Mouse (Mus musculus) stomach, embryonic 15.5 days (tissue): ENCODE data around the gene Egfr. TPM values are rescaled to one million over a fixed set of nuclear protein-coding genes. Genes with fewer than 3 reads are reported as not detected.

ENCODE experiments used
- ATAC-seq: fragments of 200-750 bp; cut with Nextera tagmentation; 2 replicates; pipeline ENCODE4 v1.8.0; 2017; ENCODE audit warnings: low read depth, moderate number of reproducible peaks, moderate TSS enrichment; ENCODE audit not compliant: insufficient read depth, low FRiP score
- H3K27ac ChIP-seq: fragments of 300-500 bp; sonication (generic); 2 replicates; pipeline ENCODE4 v1.5.1; 2015; ENCODE audit warnings: mild to moderate bottlenecking, inconsistent platforms
- H3K27me3 ChIP-seq: fragments of 300-500 bp; sonication (generic); replicated peaks from 2 replicates; pipeline ENCODE4 v1.6.1; 2015; ENCODE audit warnings: inconsistent platforms
- H3K36me3 ChIP-seq: fragments of 300-500 bp; sonication (generic); 2 replicates; pipeline ENCODE4 v1.6.1; 2015; ENCODE audit warnings: inconsistent platforms
- H3K4me1 ChIP-seq: fragments of 300-500 bp; sonication (generic); 2 replicates; pipeline ENCODE4 v1.6.1; 2015; ENCODE audit warnings: inconsistent platforms
- H3K4me2 ChIP-seq: fragments of 300-500 bp; sonication (generic); 2 replicates; pipeline ENCODE4 v1.6.1; 2015; ENCODE audit warnings: mild to moderate bottlenecking, inconsistent platforms
- H3K4me3 ChIP-seq: fragments of 300-500 bp; sonication (generic); replicated peaks from 2 replicates; pipeline ENCODE4 v1.5.1; 2015; ENCODE audit warnings: inconsistent platforms
- H3K9ac ChIP-seq: fragments of 300-500 bp; sonication (generic); 2 replicates; pipeline ENCODE4 v1.6.1; 2015; ENCODE audit warnings: inconsistent platforms
- H3K9me3 ChIP-seq: fragments of 300-500 bp; sonication (generic); 2 replicates; pipeline ENCODE4 v1.6.1; 2016; ENCODE audit warnings: inconsistent platforms
- WGBS: fragments of 180-500 bp; shearing (Covaris S2); methylation state at CpG from one replicate; pipeline ENCODE4 v1.1.7; 2015; 5-methylcytosine and 5-hydroxymethylcytosine counted together
- polyA plus RNA-seq: library from polyadenylated mRNA; unstranded; fragments of >200 nt; fragmentation: Nextera tagmentation; extraction: Ambion mirVana; gene quantifications from 2 replicates; pipeline ENCODE4 v1.2.1, GENCODE M21; 2015

The Egfr gene
- polyA plus RNA-seq, 1 experiment from 2014 or later: 18.5 TPM

GRCm38 (mm10) chr11:16871120-16871519, 119.1 kb downstream of the Egfr start:
- no peak overlapping the region for H3K4me3 ChIP-seq
- H3K9me3 ChIP-seq: no peaks in the 10 kb centered on the region
- H3K9ac ChIP-seq: no peak overlapping the region
- H3K4me2 ChIP-seq: no peak overlapping the region
- H3K27ac ChIP-seq: no peak overlapping the region
- no peaks in the 10 kb centered on the region for H3K27me3 ChIP-seq
- H3K4me1 ChIP-seq: no peaks in the 10 kb centered on the region
- 64% methylated on average over 5 of the region's 5 CpGs for WGBS
- ATAC-seq: peak; percentile 78
- H3K36me3 ChIP-seq: peaks cover 9% of the 10 kb centered on the region; the same call in 1 of the 2 replicates

- Histone ChIP-seq H3K36me3 (0 out of 2 replicates have a peak, but pooled peaks cover 3% of the 10 kb centered on the region), H3K27me3 (no peaks in the 10 kb centered on the region), H3K4me3 (no peak overlapping the region), H3K27ac (peak overlapping the region; percentile 44), H3K9ac (no peak overlapping the region), H3K4me1 (no peaks in the 10 kb centered on the region), H3K9me3 (no peaks in the 10 kb centered on the region), H3K4me2 (no peak overlapping the region)
- WGBS: 35% methylated on average over 9 of the region's 9 CpGs
- no peak for ATAC-seq
These were observed 125.8 kb downstream of the Egfr start for GRCm38 (mm10) chr11:16877676-16878378.

GRCm38 (mm10) chr11:16881932-16882331, 129.9 kb downstream of the Egfr start:
- H3K9me3 ChIP-seq: no peaks in the 10 kb centered on the region
- no peaks in the 10 kb centered on the region for H3K4me1 ChIP-seq
- no peaks in the 10 kb centered on the region for H3K27me3 ChIP-seq
- no peaks in the 10 kb centered on the region for H3K36me3 ChIP-seq
- H3K4me3 ChIP-seq: no peak overlapping the region
- no peak overlapping the region for H3K9ac ChIP-seq
- 68% methylated on average over 4 of the region's 4 CpGs for WGBS
- no peak overlapping the region for H3K27ac ChIP-seq
- no peak overlapping the region for H3K4me2 ChIP-seq
- ATAC-seq: no peak

- no peak for ATAC-seq
- WGBS: 62% methylated on average over 6 of the region's 6 CpGs
- Histone ChIP-seq H3K4me1 (no peaks in the 10 kb centered on the region), H3K27me3 (no peaks in the 10 kb centered on the region), H3K9me3 (no peaks in the 10 kb centered on the region), H3K27ac (no peak overlapping the region), H3K36me3 (no peaks in the 10 kb centered on the region), H3K9ac (no peak overlapping the region), H3K4me3 (no peak overlapping the region), H3K4me2 (no peak overlapping the region)
These were observed 134.1 kb downstream of the Egfr start for GRCm38 (mm10) chr11:16886152-16886551.

GRCm38 (mm10) chr11:16888086-16888485, 136.1 kb downstream of the Egfr start:
- Histone ChIP-seq H3K36me3 (0 out of 2 replicates have a peak, but pooled peaks cover 5% of the 10 kb centered on the region), H3K4me3 (no peak overlapping the region), H3K9ac (no peak overlapping the region), H3K27me3 (no peaks in the 10 kb centered on the region), H3K4me1 (no peaks in the 10 kb centered on the region), H3K4me2 (no peak overlapping the region), H3K9me3 (no peaks in the 10 kb centered on the region), H3K27ac (no peak overlapping the region)
- no peak for ATAC-seq

GRCm38 (mm10) chr11:16895441-16896356, 143.7 kb downstream of the Egfr start:
- no peak overlapping the region for H3K4me2 ChIP-seq
- no peak overlapping the region for H3K4me3 ChIP-seq
- no peak overlapping the region for H3K9ac ChIP-seq
- H3K9me3 ChIP-seq: no peaks in the 10 kb centered on the region
- H3K27me3 ChIP-seq: no peaks in the 10 kb centered on the region
- 76% methylated on average over 13 of the region's 13 CpGs for WGBS
- no peak overlapping the region for H3K27ac ChIP-seq
- no peaks in the 10 kb centered on the region for H3K4me1 ChIP-seq
- ATAC-seq: no peak
- peaks cover 8% of the 10 kb centered on the region; the same call in 1 of the 2 replicates for H3K36me3 ChIP-seq

GRCm38 (mm10) chr11:16897681-16898080, 145.7 kb downstream of the Egfr start:
- H3K9me3 ChIP-seq: no peaks in the 10 kb centered on the region
- no peak for ATAC-seq
- no peak overlapping the region for H3K27ac ChIP-seq
- peaks cover 3% of the 10 kb centered on the region; the same call in 1 of the 2 replicates for H3K36me3 ChIP-seq
- H3K4me2 ChIP-seq: no peak overlapping the region
- H3K9ac ChIP-seq: no peak overlapping the region
- 87% methylated on average over 2 of the region's 2 CpGs for WGBS
- no peaks in the 10 kb centered on the region for H3K27me3 ChIP-seq
- H3K4me3 ChIP-seq: no peak overlapping the region
- no peaks in the 10 kb centered on the region for H3K4me1 ChIP-seq

GRCm38 (mm10) chr11:16900182-16900581, 148.2 kb downstream of the Egfr start:
- H3K27me3 ChIP-seq: no peaks in the 10 kb centered on the region
- no peak for ATAC-seq
- no peaks in the 10 kb centered on the region for H3K4me1 ChIP-seq
- WGBS: 66% methylated on average over 1 of the region's 1 CpGs
- no peak overlapping the region for H3K4me3 ChIP-seq
- H3K4me2 ChIP-seq: no peak overlapping the region
- no peak overlapping the region for H3K27ac ChIP-seq
- peaks cover 3% of the 10 kb centered on the region for H3K36me3 ChIP-seq
- H3K9ac ChIP-seq: no peak overlapping the region
- H3K9me3 ChIP-seq: no peaks in the 10 kb centered on the region

GRCm38 (mm10) chr11:16900653-16901416, 148.8 kb downstream of the Egfr start:
- Histone ChIP-seq H3K9me3 (no peaks in the 10 kb centered on the region), H3K4me3 (no peak overlapping the region), H3K27me3 (no peaks in the 10 kb centered on the region), H3K4me2 (no peak overlapping the region), H3K9ac (no peak overlapping the region), H3K4me1 (no peaks in the 10 kb centered on the region), H3K27ac (peak overlapping the region; percentile 51; the same call in 1 of the 2 replicates), H3K36me3 (peaks cover 8% of the 10 kb centered on the region)
- ATAC-seq: peak; percentile 75
- WGBS: 64% methylated on average over 8 of the region's 8 CpGs

GRCm38 (mm10) chr11:16904302-16905011, 152.5 kb downstream of the Egfr start:
- WGBS: 75% methylated on average over 8 of the region's 8 CpGs

GRCm38 (mm10) chr11:16905012-16905332, 153.0 kb downstream of the Egfr start:
- Histone ChIP-seq H3K9me3 (no peaks in the 10 kb centered on the region), H3K4me2 (no peak overlapping the region), H3K9ac (no peak overlapping the region), H3K4me3 (no peak overlapping the region), H3K4me1 (no peaks in the 10 kb centered on the region), H3K27ac (no peak overlapping the region), H3K36me3 (peaks cover 14% of the 10 kb centered on the region), H3K27me3 (no peaks in the 10 kb centered on the region)
- ATAC-seq: no peak
- 48% methylated on average over 3 of the region's 3 CpGs for WGBS

More at GRCm38 (mm10) chr11:16904302-16905011, 152.5 kb downstream of the Egfr start:
- Histone ChIP-seq H3K27me3 (no peaks in the 10 kb centered on the region), H3K27ac (no peak overlapping the region), H3K4me2 (no peak overlapping the region), H3K4me1 (no peaks in the 10 kb centered on the region), H3K9me3 (no peaks in the 10 kb centered on the region), H3K9ac (no peak overlapping the region), H3K4me3 (no peak overlapping the region), H3K36me3 (peaks cover 13% of the 10 kb centered on the region; the same call in 1 of the 2 replicates)
- ATAC-seq: no peak
